Mouse (Mus musculus): Measurements from ENCODE around the gene Polr3h.

DNA sequence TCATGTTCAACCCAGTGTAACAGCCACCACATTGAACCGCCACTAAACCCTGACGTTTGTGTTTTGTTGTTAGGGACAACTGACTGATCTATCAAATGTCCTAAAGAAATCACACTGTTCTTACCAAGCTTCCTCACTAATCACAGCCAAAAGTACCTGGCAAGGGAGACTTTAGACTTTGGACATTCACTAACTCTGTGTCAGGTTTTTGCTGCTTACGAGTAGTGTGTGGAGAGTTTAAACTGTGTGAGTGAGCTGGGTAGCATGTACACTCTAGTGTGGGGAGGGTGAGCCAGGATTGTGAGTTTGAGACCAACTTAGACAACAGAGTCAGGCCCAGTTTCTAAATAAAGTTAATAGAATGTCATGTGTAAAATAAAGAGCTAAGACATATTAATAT, 43.7 kb downstream of the Polr3h start:
- TF ChIP-seq POLR2AphosphoS2 (IDR thresholded peaks at IDR 0.05; ENCODE audit: insufficient read length, low read depth) (no peak), POLR2A (IDR thresholded peaks at IDR 0.05; ENCODE audit: insufficient read length, low read depth) (no peak), MAX (IDR thresholded peaks at IDR 0.05; ENCODE audit: low read depth) (no peak), USF1 (IDR thresholded peaks at IDR 0.05; ENCODE audit: low read depth) (no peak), TCF3 (IDR thresholded peaks at IDR 0.05; ENCODE audit: insufficient read length, low read depth) (no peak), MYOD1 (IDR thresholded peaks at IDR 0.05; ENCODE audit: control insufficient read depth in 1 of 3, insufficient read length in 2 of 3, low read depth in 2 of 3) (no peak), TCF12 (IDR thresholded peaks at IDR 0.05; ENCODE audit: insufficient read depth, poor library complexity, severe bottlenecking) (no peak), CEBPB (IDR thresholded peaks at IDR 0.05; ENCODE audit: insufficient read depth, poor library complexity, severe bottlenecking) (no peak), E2F4 (IDR thresholded peaks at IDR 0.05; ENCODE audit: insufficient read depth) (no peak), MYOG (IDR thresholded peaks at IDR 0.05; ENCODE audit: control insufficient read depth in 1 of 3, insufficient read depth in 1 of 3, insufficient read length in 2 of 3, low read depth in 2 of 3) (no peak)

All from myocyte (in vitro differentiated cells).